Comparison of ENCODE assay signal across 8 mouse cellular contexts in the genomic region with DNA sequence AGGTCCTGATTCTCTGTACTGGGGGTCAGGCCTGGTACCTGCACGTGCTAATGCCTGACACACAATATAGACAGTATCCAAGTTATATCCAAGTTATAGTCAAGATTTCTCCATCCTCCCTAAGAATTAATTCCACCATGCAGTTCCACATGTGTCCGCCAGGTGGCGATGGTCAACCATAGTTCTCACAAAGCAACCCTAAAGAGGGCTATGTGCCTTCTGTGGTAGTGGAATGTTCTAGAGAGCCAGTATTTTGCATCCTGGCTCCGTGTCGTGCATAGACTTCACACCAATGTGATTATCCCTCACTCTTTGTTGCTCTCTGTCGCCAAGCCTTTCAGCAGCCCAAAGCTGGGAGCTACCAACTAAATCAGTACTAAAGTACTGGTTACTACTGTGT. TPM values are rescaled to one million over a fixed set of nuclear protein-coding genes. Genes with fewer than 3 reads are reported as not detected.
DNase-seq lines count a peak whose midpoint lies in the region; ATAC-seq lines count a peak whose summit lies in the region.

No protein-coding gene starts in this region.

- ATAC-seq in heart, embryonic 11.5 days (replicated peaks; ENCODE audit: insufficient number of reproducible peaks, low FRiP score, low TSS enrichment): no peak
- 0 out of 2 replicates have a peak, but pooled peaks have one; percentile 33 for ATAC-seq in intestine, embryonic 14.5 days (replicated peaks; ENCODE audit: low FRiP score, low TSS enrichment, low read depth)
- ATAC-seq in midbrain, embryonic 14.5 days (ENCODE audit: low FRiP score, low TSS enrichment): no peak

- no peaks in the 10 kb centered on the region for H3K4me1 ChIP-seq in heart, embryonic 11.5 days (ENCODE audit: control insufficient read depth, insufficient read depth, low read length)
- H3K4me1 ChIP-seq in intestine, embryonic 14.5 days (replicated peaks; ENCODE audit: control insufficient read depth, insufficient read depth, low read length): no peaks in the 10 kb centered on the region
- no peaks in the 10 kb centered on the region for H3K4me1 ChIP-seq in midbrain, embryonic 14.5 days (ENCODE audit: control insufficient read depth, insufficient read depth, low read length)

- no peaks in the 10 kb centered on the region for H3K9me3 ChIP-seq in heart, embryonic 11.5 days (replicated peaks; ENCODE audit: control insufficient read depth, low read length)
- no peaks in the 10 kb centered on the region for H3K9me3 ChIP-seq in intestine, embryonic 14.5 days (ENCODE audit: control insufficient read depth, low read length)
- no peaks in the 10 kb centered on the region for H3K9me3 ChIP-seq in midbrain, embryonic 14.5 days (ENCODE audit: control insufficient read depth, low read length)

- under 1% methylated on average over 6 of the region's 6 CpGs for WGBS in heart, embryonic 11.5 days (ENCODE audit: insufficient replicate concordance)
- WGBS in intestine, embryonic 14.5 days: 0% methylated on average over 6 of the region's 6 CpGs
- under 1% methylated on average over 6 of the region's 6 CpGs for WGBS in midbrain, embryonic 14.5 days

- H3K4me2 ChIP-seq in heart, embryonic 11.5 days: no peak overlapping the region
- H3K4me2 ChIP-seq in intestine, embryonic 14.5 days (ENCODE audit: low read length): no peak overlapping the region
- no peak overlapping the region for H3K4me2 ChIP-seq in midbrain, embryonic 14.5 days (ENCODE audit: low read length)

- no peak overlapping the region for H3K4me3 ChIP-seq in heart, embryonic 11.5 days (ENCODE audit: low read depth, low read length)
- H3K4me3 ChIP-seq in intestine, embryonic 14.5 days (ENCODE audit: low read depth, low read length): no peak overlapping the region
- no peak overlapping the region for H3K4me3 ChIP-seq in midbrain, embryonic 14.5 days (replicated peaks; ENCODE audit: low read depth, low read length)

- H3K9ac ChIP-seq in heart, embryonic 11.5 days (ENCODE audit: low read depth, low read length): no peak overlapping the region
- no peak overlapping the region for H3K9ac ChIP-seq in intestine, embryonic 14.5 days (ENCODE audit: low read length)
- H3K9ac ChIP-seq in midbrain, embryonic 14.5 days (replicated peaks; ENCODE audit: low read length): no peak overlapping the region

- peak; percentile 96 for DNase-seq in heart, adult 11 months
- peak; percentile 86 to 89 for DNase-seq in cerebellum, postnatal 25 days
- peak; percentile 84 to 90 for DNase-seq in frontal cortex, postnatal 25 days (ENCODE audit: low spot score in 2 of 2)
- DNase-seq in intestine, embryonic 14.5 days (ENCODE audit: low spot score): peak; percentile 93
- peak; percentile 41 to 93 for DNase-seq in left cerebral cortex, adult 8-10 months (ENCODE audit: low spot score in 2 of 2)
- peak; percentile 93 for DNase-seq in midbrain, embryonic 14.5 days
- peak; percentile 42 to 64 for DNase-seq in spleen, postnatal 36 days (ENCODE audit: low spot score in 2 of 2)

- H3K36me3 ChIP-seq in heart, embryonic 11.5 days (ENCODE audit: control insufficient read depth, insufficient read depth, low read length): no peaks in the 10 kb centered on the region
- H3K36me3 ChIP-seq in intestine, embryonic 14.5 days (ENCODE audit: control insufficient read depth, insufficient read depth, low read length): no peaks in the 10 kb centered on the region
- H3K36me3 ChIP-seq in midbrain, embryonic 14.5 days (ENCODE audit: control insufficient read depth, insufficient read depth, low read length): no peaks in the 10 kb centered on the region

- H3K27me3 ChIP-seq in heart, embryonic 11.5 days (ENCODE audit: control insufficient read depth, insufficient read depth, low read length): 0 out of 2 replicates have a peak, but pooled peaks cover 4% of the 10 kb centered on the region
- 0 out of 2 replicates have a peak, but pooled peaks cover 3% of the 10 kb centered on the region for H3K27me3 ChIP-seq in intestine, embryonic 14.5 days (replicated peaks; ENCODE audit: control insufficient read depth, insufficient read depth, low read length)
- H3K27me3 ChIP-seq in midbrain, embryonic 14.5 days (ENCODE audit: control insufficient read depth, insufficient read depth, low read length): no peaks in the 10 kb centered on the region

- H3K27ac ChIP-seq in heart, embryonic 11.5 days (ENCODE audit: low read depth, low read length): no peak overlapping the region
- no peak overlapping the region for H3K27ac ChIP-seq in intestine, embryonic 14.5 days (ENCODE audit: low read depth)
- H3K27ac ChIP-seq in midbrain, embryonic 14.5 days (replicated peaks; ENCODE audit: low read depth, low read length): no peak overlapping the region

RNA-seq across cellular contexts. Expression of a gene that starts 25.5 kb away (rescaled TPM):
- 13.2 and 14.5 TPM in 2 replicates for polyA plus RNA-seq in heart, embryonic 11.5 days (2014; fragmentation: Nextera tagmentation; extraction: Ambion mirVana)
- 3.3 and 4.0 TPM in 2 replicates for polyA plus RNA-seq in intestine, embryonic 14.5 days (2014; fragmentation: Nextera tagmentation; extraction: Ambion mirVana)
- total RNA-seq in left cerebral cortex, adult 8-10 months (2022): under 1 TPM; 0.26 to 0.74 (median 0.54) TPM
- 0.25 and 0.40 TPM in 2 replicates for polyA plus RNA-seq in midbrain, embryonic 14.5 days (2014; fragmentation: Nextera tagmentation; extraction: Ambion mirVana)

RNA-seq across cellular contexts. Expression of a gene that starts 47.2 kb away (rescaled TPM):
- 0.10 and 0.43 TPM in 2 replicates for polyA plus RNA-seq in heart, embryonic 11.5 days (2014; fragmentation: Nextera tagmentation; extraction: Ambion mirVana)
- not detected in 2 replicates for polyA plus RNA-seq in intestine, embryonic 14.5 days (2014; fragmentation: Nextera tagmentation; extraction: Ambion mirVana)
- total RNA-seq in left cerebral cortex, adult 8-10 months (2022): under 1 TPM in 1 of 4 experiments, not detected in 3; 0.19 TPM
- not detected in 2 replicates for polyA plus RNA-seq in midbrain, embryonic 14.5 days (2014; fragmentation: Nextera tagmentation; extraction: Ambion mirVana)
